Mouse (Mus musculus) A20 (cell line): ENCODE results near the gene Spin2e.
"Not testable (repeated sequence)": the region's sequence is repeated elsewhere in the genome, so short reads cannot be mapped to it uniquely, and the experiment has no call there.

ENCODE experiments used
- DNase-seq: peaks from one replicate; pipeline ENCODE4 v3.0.0-alpha.2; 2011; ENCODE audit warnings: low read depth, low spot score

The Spin2e gene

GRCm38 (mm10) chrX:31618820-31619219 lies at the start of gene Spin2e:
Gene Spin2e (minus strand): TSS chrX:31618920.
- DNase-seq: not testable (repeated sequence)

DNA sequence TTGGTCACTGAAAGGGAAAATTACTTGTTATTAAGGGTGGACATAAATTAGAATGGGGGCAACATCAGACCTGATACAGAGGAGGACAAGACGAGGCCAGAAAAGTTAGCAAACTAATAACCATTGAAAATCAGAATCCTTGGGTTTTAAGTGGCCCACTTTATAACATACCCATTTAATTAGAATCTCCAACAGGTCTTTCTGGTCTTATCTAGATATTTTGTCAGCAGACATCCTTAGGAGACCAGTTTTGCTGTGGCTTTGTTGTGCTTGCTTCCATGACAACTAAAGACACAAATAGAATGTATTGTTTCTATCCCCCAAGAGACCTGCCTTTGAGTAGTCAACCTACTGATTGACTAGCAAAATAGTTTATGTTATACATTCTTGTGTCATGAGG lies 44.5 kb downstream of the Spin2e start, which contains the start of gene Gm21883:
TSS of gene Gm21883 (minus strand) at position 101 of the 400 bp plus-strand sequence.
- not testable (repeated sequence) for DNase-seq
